Mouse (Mus musculus): ENCODE measurements at regions not wholly inside any gene's neighbourhood (a gene's known extent, or its start where the extent isn't known, plus 50 kb on each side); places are given as distances from the start of the nearest gene placed in this dataset.

GRCm38 (mm10) chr7:110679916-110680315 is 52.5 kb downstream of the Adm start:
- DNase-seq (ENCODE audit: extremely low spot score, low read depth, low spot score) = no peak

- no peak for DNase-seq (ENCODE audit: extremely low spot score, low read depth, low spot score)
Measured at GRCm38 (mm10) chr7:110682911-110683310, 55.5 kb downstream of the Adm start.

GRCm38 (mm10) chr7:110688884-110689681 is 61.6 kb downstream of the Adm start:
- DNase-seq (ENCODE audit: extremely low spot score, low read depth, low spot score) = peak; percentile 52

- DNase-seq (ENCODE audit: extremely low spot score, low read depth, low spot score) = no peak
Measured at GRCm38 (mm10) chr7:110690241-110690640, 62.8 kb downstream of the Adm start.

GRCm38 (mm10) chr7:110690856-110691255 is 63.4 kb downstream of the Adm start:
- no peak for DNase-seq (ENCODE audit: extremely low spot score, low read depth, low spot score)

- DNase-seq (ENCODE audit: extremely low spot score, low read depth, low spot score) = no peak
Measured at GRCm38 (mm10) chr7:110694262-110694661, 66.8 kb downstream of the Adm start.

GRCm38 (mm10) chr7:110695729-110696128 is 68.3 kb downstream of the Adm start:
- no peak for DNase-seq (ENCODE audit: extremely low spot score, low read depth, low spot score)

GRCm38 (mm10) chr7:110698211-110699153 is 69.5 kb upstream of the Ampd3 start:
- no peak for DNase-seq (ENCODE audit: extremely low spot score, low read depth, low spot score)

GRCm38 (mm10) chr7:110699596-110699995 is 68.4 kb upstream of the Ampd3 start:
- no peak for DNase-seq (ENCODE audit: extremely low spot score, low read depth, low spot score)

GRCm38 (mm10) chr7:110701681-110702413 is 66.2 kb upstream of the Ampd3 start:
- peak; percentile 30 for DNase-seq (ENCODE audit: extremely low spot score, low read depth, low spot score)

- no peak for DNase-seq (ENCODE audit: extremely low spot score, low read depth, low spot score)
Measured at GRCm38 (mm10) chr7:110702414-110702783, 65.6 kb upstream of the Ampd3 start.

GRCm38 (mm10) chr7:110705311-110706000 is 62.5 kb upstream of the Ampd3 start:
- DNase-seq (ENCODE audit: extremely low spot score, low read depth, low spot score) = no peak

- DNase-seq (ENCODE audit: extremely low spot score, low read depth, low spot score) = no peak
Measured at GRCm38 (mm10) chr7:110706001-110706695, 61.9 kb upstream of the Ampd3 start.

GRCm38 (mm10) chr7:110706696-110707087 is 61.3 kb upstream of the Ampd3 start:
- no peak for DNase-seq (ENCODE audit: extremely low spot score, low read depth, low spot score)

GRCm38 (mm10) chr7:110708116-110708515 is 59.9 kb upstream of the Ampd3 start:
- no peak for DNase-seq (ENCODE audit: extremely low spot score, low read depth, low spot score)

GRCm38 (mm10) chr7:110708781-110709180 is 59.2 kb upstream of the Ampd3 start:
- DNase-seq (ENCODE audit: extremely low spot score, low read depth, low spot score) = no peak

GRCm38 (mm10) chr7:110709606-110710005 is 58.4 kb upstream of the Ampd3 start:
- DNase-seq (ENCODE audit: extremely low spot score, low read depth, low spot score) = no peak

- DNase-seq (ENCODE audit: extremely low spot score, low read depth, low spot score) = no peak
Measured at GRCm38 (mm10) chr7:110710256-110710962, 57.6 kb upstream of the Ampd3 start.

- DNase-seq (ENCODE audit: extremely low spot score, low read depth, low spot score) = no peak
Measured at GRCm38 (mm10) chr7:110713661-110714060, 54.3 kb upstream of the Ampd3 start.

Data from hindlimb bud, embryonic 11.5 days (tissue).